Mouse (Mus musculus) kidney, postnatal 10 days (tissue): Measurements from ENCODE around the gene Lrrc75a.

Source experiments
- DNase-seq: peaks from one replicate; pipeline ENCODE4 v3.0.0; 2021; ENCODE audit warnings: mixed read lengths

The Lrrc75a gene

DNA sequence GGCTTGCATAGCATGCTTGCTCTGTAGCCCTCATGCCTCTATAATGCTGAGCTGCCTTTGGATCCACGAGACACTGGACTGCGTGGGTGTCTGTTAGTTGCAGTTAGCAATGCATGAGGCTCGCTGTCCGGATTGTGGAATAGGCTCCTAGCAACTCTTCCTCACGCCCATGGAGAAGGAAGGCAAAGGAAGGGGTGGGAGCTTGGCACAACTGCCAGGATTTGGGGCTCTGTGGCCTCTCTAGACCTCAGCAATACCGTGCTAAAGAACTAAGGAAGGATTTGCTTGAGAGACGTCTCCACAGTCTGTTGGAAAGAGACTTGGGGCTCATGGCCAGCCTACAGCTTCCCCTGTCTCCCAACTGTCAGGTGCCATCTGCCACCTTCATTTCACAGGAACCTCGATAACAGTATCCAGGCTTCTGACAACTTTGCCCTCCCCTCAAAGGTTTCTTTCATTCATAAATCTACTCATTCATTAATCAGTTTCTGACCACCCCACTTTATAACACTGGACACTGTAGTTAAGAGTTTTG is 33.4 kb downstream of the Lrrc75a start:
- no peak for DNase-seq

GRCm38 (mm10) chr11:62613657-62614365 is 34.5 kb downstream of the Lrrc75a start:
- peak; percentile 96 for DNase-seq

- DNase-seq: no peak
Measured at GRCm38 (mm10) chr11:62612604-62613003, 35.7 kb downstream of the Lrrc75a start.

GRCm38 (mm10) chr11:62610304-62610703 is 38.0 kb downstream of the Lrrc75a start:
- DNase-seq: no peak

- no peak for DNase-seq
Measured at GRCm38 (mm10) chr11:62608826-62609675, 39.3 kb downstream of the Lrrc75a start.

GRCm38 (mm10) chr11:62607952-62608201 is 40.4 kb downstream of the Lrrc75a start:
- no peak for DNase-seq

GRCm38 (mm10) chr11:62607170-62607951 is 41.0 kb downstream of the Lrrc75a start:
- no peak for DNase-seq

- no peak for DNase-seq
Measured at GRCm38 (mm10) chr11:62606299-62607169, 41.8 kb downstream of the Lrrc75a start.

- no peak for DNase-seq
Measured at GRCm38 (mm10) chr11:62605619-62606298, 42.6 kb downstream of the Lrrc75a start.

DNA sequence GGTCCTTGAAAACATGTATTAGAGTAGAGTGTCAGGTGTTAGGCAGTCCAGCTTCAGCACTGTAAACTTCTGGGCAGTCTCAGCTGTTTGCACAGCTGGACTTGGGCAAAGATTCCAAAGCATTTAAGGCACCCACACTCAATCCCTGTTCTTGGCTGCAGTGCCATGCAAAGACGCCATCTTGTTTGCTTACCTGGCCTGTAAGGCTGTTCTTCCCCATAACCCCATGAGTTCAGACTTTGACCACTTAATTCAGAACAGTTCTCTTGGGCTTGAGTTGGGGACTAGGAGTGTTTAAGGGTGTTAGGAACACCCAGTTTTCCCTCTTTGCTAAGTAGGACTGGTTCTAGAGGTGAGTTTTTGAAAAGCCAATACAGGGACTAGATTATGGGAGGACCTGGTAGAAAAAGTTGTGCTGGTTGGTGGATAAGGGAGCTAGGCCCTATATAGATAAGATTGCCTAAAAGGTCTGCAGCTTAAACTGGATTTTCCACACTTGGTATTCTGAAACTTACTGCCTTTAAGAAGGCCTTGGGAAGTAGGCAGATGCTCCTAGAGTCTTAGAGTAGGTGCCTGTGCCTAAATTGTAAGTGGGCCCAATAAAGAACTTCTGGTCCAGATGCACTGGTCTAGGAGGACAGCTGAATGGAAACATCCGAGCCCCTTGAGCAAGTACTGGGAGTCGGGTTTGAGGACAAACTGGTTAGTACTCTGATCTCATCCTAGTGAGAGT is 43.3 kb downstream of the Lrrc75a start:
- DNase-seq: no peak

DNA sequence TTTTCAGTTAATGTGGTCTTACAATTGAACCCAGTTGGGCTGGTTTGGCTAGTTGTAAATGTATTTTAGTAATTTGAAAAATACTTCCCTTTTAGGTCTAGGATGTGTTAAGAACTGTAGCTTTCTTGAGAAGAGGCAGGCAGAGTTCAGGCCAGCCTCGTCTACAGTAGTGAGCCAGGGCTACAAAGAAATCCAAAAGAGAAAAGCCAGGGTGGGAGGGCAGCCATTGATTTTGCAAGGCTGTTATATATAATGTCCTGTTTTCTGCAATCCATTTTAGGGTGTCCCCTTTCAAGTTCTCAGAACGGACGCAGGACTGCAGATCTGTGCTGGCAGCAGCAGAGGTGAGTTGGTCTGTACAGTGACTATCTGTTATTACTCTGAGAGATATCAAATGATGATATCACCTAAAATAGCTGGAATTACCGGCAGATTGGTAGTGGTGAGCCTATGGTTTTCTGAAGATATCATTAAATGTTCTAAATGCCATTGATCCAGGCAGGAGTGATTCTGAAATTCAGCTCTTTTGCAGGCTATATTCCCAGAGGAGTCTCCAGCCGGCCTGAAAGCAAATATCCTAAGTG is 44.1 kb downstream of the Lrrc75a start:
- no peak for DNase-seq

DNA sequence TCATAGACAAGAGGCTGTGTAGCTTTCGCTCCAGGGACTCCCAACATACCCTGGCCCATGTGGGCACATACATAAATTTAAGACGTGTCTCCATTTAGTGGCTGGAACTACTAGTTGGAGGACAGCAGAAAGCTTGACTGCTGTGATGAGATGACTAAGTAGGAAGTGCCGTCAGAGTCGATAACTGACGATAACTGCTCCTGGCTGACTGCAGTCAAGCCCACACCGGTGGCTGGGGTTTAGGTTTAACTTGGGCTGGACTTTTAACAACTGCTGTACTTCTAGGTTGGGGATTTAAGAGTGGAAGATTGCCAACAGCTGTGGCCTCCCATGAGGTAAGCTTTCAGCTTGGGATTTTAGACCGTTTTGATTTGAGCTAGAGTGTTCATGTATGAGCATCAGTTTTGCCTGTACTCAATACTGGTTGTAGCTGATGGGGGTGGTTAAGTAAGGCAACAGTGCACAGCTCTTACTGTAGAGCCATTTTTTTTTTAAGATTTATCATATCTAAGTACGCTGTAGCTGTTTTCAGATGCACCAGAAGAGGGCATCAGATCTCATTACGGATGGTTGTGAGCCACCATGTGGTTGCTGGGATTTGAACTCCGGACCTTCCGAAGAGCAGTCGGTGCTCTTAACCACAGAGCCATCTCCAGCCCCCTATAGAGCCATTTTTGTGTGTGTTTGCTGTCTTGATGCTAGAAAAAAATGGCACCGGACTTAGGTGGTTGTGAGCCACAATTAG is 44.8 kb downstream of the Lrrc75a start:
- DNase-seq: peak; percentile 42

- DNase-seq: peak; percentile 97
Measured at GRCm38 (mm10) chr11:62602619-62603311, 45.6 kb downstream of the Lrrc75a start.

DNA sequence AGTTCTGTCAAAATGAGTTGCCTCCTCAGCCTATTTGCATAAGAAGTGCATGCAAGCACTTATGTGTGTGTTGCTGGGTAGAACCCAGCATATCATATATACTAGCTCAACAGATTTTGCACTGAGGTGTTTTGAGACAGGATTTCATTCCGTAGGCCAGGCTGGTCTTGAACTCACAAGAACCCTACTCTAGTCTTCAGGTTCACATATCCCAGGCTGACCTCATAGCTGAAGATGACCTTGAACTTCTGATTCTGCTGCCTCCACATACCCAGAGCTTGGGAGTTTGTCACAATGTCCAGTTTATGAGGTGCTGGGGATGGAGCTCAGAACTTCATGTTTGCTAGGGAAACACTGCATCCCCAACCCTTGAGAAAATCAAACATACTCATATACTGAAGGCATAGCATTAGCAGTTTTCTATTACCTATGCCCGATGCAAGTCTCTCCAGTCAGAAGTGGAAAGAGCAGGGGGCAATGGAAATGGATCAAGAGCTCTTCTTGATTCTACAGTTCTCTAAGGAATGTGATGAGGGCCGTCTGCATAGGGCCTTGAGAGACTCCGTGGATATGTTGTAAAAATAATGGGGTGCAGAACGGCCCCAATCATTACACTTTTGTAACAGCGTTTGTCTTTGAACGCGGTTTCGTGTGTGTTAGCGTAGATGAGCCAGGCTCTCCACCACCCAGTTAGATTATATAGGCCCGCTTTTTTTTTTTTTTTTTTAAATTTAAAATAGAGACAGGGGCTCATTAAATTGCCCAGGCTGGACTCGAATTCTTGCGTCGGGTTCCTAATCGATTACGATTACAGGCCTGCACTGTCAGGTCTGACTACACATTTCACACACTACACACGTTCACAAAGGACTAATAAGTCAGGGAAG is 46.3 kb downstream of the Lrrc75a start:
- no peak for DNase-seq

DNA sequence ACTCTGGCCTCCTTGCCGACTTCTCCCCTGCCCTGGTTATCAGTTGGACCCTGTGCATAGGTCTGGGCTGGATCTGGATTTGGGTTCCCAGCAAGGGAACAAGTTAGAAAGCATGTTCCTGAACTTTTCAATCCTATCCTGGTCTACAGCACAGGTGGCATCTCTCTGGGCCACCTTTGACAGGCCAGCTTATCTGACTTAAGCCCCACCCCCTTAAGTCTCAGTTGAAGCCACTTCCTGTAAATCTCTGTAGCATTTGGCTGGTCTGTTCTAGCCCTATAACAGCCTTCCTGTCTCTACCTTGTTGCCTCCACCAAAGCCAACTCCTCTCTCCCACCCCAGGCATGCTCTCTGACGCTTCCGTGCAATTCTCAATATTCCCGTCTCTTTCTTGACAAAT is 49.8 kb downstream of the Lrrc75a start:
- DNase-seq: no peak

DNA sequence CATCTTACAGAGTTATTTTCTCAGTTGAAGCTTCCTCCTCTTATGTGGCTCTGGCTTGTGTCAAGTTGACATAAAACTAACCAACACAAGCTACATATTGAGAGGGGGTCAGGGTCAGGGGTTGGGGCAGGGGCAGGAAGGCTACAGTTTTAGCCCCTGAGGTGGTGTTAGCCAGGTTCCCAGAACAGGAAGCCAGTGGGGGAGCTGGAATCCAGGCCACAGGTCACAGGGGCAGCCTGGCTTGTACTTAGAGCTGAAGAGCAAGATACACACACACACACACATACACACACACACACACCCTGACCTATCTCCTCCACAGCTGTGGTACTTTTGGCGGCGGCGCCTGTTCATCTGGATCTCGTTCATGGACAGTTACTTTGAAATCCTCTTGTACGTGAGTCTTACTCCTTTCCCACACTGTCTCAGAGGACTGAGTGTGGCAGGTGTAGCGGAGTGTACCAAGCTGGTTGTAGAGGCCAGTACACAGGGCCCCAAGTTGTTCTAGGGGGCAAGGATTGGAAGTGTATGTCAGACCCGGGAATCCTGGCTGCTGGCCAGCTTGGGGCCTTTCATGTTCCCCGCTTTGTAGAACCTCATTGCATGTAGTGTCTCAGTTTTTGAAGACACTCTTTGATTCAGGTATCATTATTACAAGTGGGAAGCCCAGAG is 56.3 kb downstream of the Lrrc75a start:
- DNase-seq: no peak

DNA sequence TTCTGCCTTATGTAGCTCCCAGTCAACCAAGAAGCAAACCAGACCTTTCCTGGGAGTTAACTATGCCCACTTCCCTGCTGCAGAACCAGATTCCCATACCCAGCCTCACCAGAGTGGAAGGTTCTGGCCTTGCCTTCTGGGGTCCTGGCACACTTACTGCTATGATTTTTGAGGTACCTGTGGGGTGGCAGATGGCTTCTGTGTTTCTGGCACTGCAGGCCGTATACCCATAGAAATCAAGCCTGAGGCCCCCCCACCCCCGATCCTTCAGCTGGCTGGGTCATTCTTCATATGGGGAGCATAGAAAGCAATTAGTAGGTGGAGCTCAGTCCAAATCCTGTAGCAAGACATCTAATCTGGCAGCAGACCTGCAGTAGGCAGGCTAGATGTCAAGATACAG is 57.3 kb downstream of the Lrrc75a start:
- no peak for DNase-seq

GRCm38 (mm10) chr11:62589391-62589790 is 58.9 kb downstream of the Lrrc75a start:
- DNase-seq: no peak
